Mouse (Mus musculus) CH12.LX (cell line): ENCODE data around the gene Cdk2. TPM values are rescaled to one million over a fixed set of nuclear protein-coding genes. Genes with fewer than 3 reads are reported as not detected.

Experiments used
- DNase-seq: peaks from one replicate; pipeline ENCODE4 v3.0.0-alpha.2; 2013; ENCODE audit errors: extremely low read depth
- H3K27ac ChIP-seq: 2 replicates; pipeline ENCODE4 v1.5.1; 2012; ENCODE audit warnings: low read depth, mild to moderate bottlenecking, control low read depth, moderate library complexity; ENCODE audit not compliant: insufficient read depth
- H3K27me3 ChIP-seq: replicated peaks from 2 replicates; pipeline ENCODE3; 2012; ENCODE audit warnings: inconsistent platforms
- H3K36me3 ChIP-seq, 2 experiments: replicated peaks in 1 of 2; 2 replicates each; pipeline versions ENCODE3 to v1.6.1; 2012; ENCODE audit warnings: inconsistent platforms in 1 of 2, low read length in 1 of 2, mild to moderate bottlenecking in 1 of 2, mixed read lengths in 1 of 2, moderate library complexity in 1 of 2; ENCODE audit not compliant: control insufficient read depth in 1 of 2, insufficient read depth in 1 of 2
- H3K4me1 ChIP-seq, 2 experiments: 2 replicates each; pipeline ENCODE4 v1.6.1; 2012; ENCODE audit warnings: inconsistent platforms in 1 of 2, moderate library complexity in 1 of 2; ENCODE audit not compliant: insufficient read depth in 2 of 2, control insufficient read depth in 1 of 2
- H3K4me2 ChIP-seq: 2 replicates; pipeline ENCODE4 v1.6.1; 2012; ENCODE audit warnings: low read depth, mild to moderate bottlenecking, control low read depth; ENCODE audit not compliant: poor library complexity, insufficient read depth, severe bottlenecking
- H3K4me3 ChIP-seq, 3 experiments: fragments of 150-350 bp in 1 of 3; sonication (generic) in 1 of 3; replicated peaks in 1 of 3; 2 replicates each; pipeline versions ENCODE3 to v1.5.1; 2011 to 2012; ENCODE audit warnings: low read depth in 2 of 3, low read length in 2 of 3, mild to moderate bottlenecking in 2 of 3, moderate library complexity in 2 of 3, control low read depth in 1 of 3, improper control_type of control experiment in 1 of 3, inconsistent platforms in 1 of 3, mixed read lengths in 1 of 3; ENCODE audit not compliant: poor library complexity in 1 of 3
- H3K79me2 ChIP-seq: replicated peaks from 2 replicates; pipeline ENCODE4 v1.6.1; 2012; ENCODE audit warnings: mild to moderate bottlenecking, moderate library complexity; ENCODE audit not compliant: control insufficient read depth, poor library complexity, insufficient read depth, severe bottlenecking; ENCODE audit errors: extremely low read depth
- H3K9ac ChIP-seq: 2 replicates; pipeline ENCODE4 v1.6.1; 2012; ENCODE audit warnings: low read depth, mild to moderate bottlenecking, control low read depth, moderate library complexity; ENCODE audit not compliant: insufficient read depth
- H3K9me3 ChIP-seq: replicated peaks from 2 replicates; pipeline ENCODE3; 2012; ENCODE audit warnings: low read length, inconsistent platforms, mixed read lengths
- CTCF ChIP-seq, 2 experiments: IDR thresholded peaks in 1 of 2; conservative IDR thresholded peaks in 1 of 2; 2 replicates each; pipeline ENCODE4 v1.5.1; 2011 to 2012; ENCODE audit warnings: low read depth in 2 of 2, low read length in 2 of 2, improper control_type of control experiment in 1 of 2, inconsistent platforms in 1 of 2, mild to moderate bottlenecking in 1 of 2, moderate library complexity in 1 of 2
- EP300 ChIP-seq: IDR thresholded peaks from 2 replicates; pipeline ENCODE4 v1.6.1; 2011; ENCODE audit warnings: low read length, improper control_type of control experiment
- ETS1 ChIP-seq: conservative IDR thresholded peaks from 2 replicates; pipeline ENCODE4 v1.6.1; 2012; ENCODE audit warnings: low read depth, mild to moderate bottlenecking, inconsistent platforms, low read length, improper control_type of control experiment, moderate library complexity
- JUND ChIP-seq: conservative IDR thresholded peaks from 2 replicates; pipeline ENCODE4 v1.6.1; 2011; ENCODE audit warnings: low read depth, low read length, improper control_type of control experiment
- MXI1 ChIP-seq: IDR thresholded peaks from 2 replicates; pipeline ENCODE4 v1.6.1; 2011; ENCODE audit warnings: mild to moderate bottlenecking, low read depth, low read length, improper control_type of control experiment
- MYC ChIP-seq: IDR thresholded peaks from 2 replicates; pipeline ENCODE4 v1.6.1; 2011; ENCODE audit warnings: low read depth, mild to moderate bottlenecking, improper control_type of control experiment, low read length
- NELFE ChIP-seq: IDR thresholded peaks from 2 replicates; pipeline ENCODE4 v1.6.1; 2011; ENCODE audit warnings: low read depth, low read length, improper control_type of control experiment
- RAD21 ChIP-seq: IDR thresholded peaks from 2 replicates; pipeline ENCODE4 v1.6.1; 2011; ENCODE audit warnings: low read depth, mild to moderate bottlenecking, low read length, improper control_type of control experiment, moderate library complexity
- SMC3 ChIP-seq: IDR thresholded peaks from 2 replicates; pipeline ENCODE4 v1.6.1; 2011; ENCODE audit warnings: low read depth, low read length, improper control_type of control experiment
- ZC3H11A ChIP-seq: IDR thresholded peaks from 2 replicates; pipeline ENCODE4 v1.6.1; 2012; ENCODE audit warnings: low read depth, mild to moderate bottlenecking, inconsistent platforms, low read length, improper control_type of control experiment
- ZNF384 ChIP-seq: IDR thresholded peaks from 2 replicates; pipeline ENCODE4 v1.6.1; 2012; ENCODE audit warnings: low read depth, low read length, improper control_type of control experiment, inconsistent platforms
- dilution Hi-C: fragments of 300-500 bp; cut with MboI; formaldehyde crosslinking; loops from 2 replicates; pipeline ENCODE4 v1.14.3; 2020; ENCODE audit warnings: low sequenced_read_pairs; ENCODE audit not compliant: extremely low pct_unique_long_range_greater_than_20kb, extremely low pct_ligation_motif_present
- in situ Hi-C: fragments of 300-500 bp; cut with MboI; formaldehyde crosslinking; loops from 3 replicates; pipeline ENCODE4 v1.14.3; 2019; ENCODE audit warnings: low sequenced_read_pairs, low pct_ligation_motif_present, low pct_unique_long_range_greater_than_20kb, mixed read lengths
- polyA plus RNA-seq: library from polyadenylated mRNA; unstranded; fragments of >175 nt; gene quantifications from 2 replicates; pipeline ENCODE4 v1.2.1, GENCODE M21; 2012; ENCODE audit warnings: low read depth; ENCODE audit not compliant: insufficient read length
- total RNA-seq, 2 experiments: library from RNA; depleted of rRNA; stranded (reverse); fragments of 300-350 nt in 1 of 2; fragments of >200 nt in 1 of 2; gene quantifications; 2 replicates each; pipeline ENCODE4 v1.2.3; 2012 to 2014

Cdk2 gene
- total and polyA plus RNA-seq, 3 experiments, result 38.9 to 89.2 (median 79.3) TPM

DNA sequence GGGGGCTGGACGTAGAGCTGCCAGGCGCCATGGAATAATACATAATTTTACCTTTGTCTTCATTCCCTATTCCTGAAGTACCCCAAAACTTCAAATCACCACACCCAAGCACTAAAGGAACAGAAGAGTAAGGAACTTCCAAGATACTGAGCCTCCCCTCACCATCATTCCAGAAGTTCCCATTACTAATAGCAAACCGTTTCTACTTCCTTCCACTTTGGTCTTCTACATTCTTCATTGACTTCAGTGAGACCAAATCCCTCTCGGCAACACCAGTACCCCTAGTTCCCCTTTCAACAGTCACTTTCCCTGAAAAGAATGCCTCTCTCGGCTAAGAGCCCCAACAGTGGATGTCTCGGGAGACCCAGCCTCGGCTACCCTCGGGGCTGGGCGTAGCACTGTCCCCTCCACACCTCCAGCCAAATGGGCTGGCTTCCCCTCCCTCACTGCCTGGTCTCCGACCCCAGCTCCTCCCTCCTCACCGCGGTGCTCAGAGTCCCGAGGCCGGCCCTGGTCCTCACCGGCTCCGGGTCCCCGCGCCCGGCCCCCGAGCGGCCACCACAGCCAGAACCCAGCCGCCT is 9.3 kb downstream of the Cdk2 start:
- H3K36me3 ChIP-seq, result peaks cover 22 to 38% of the 10 kb centered on the region in 2 experiments
- peak overlapping the region; percentile 67 to 95 (median 87) for H3K4me3 ChIP-seq
- H3K4me1 ChIP-seq, result peaks cover 0 to 33% of the 10 kb centered on the region in 2 experiments; a peak in 2 of 4 replicates
- 0 out of 2 replicates have a peak, but pooled peaks have one; percentile 6 for TF ChIP-seq MXI1
- 0 out of 2 replicates have a peak, but pooled peaks have one; percentile 11 for TF ChIP-seq EP300
- no peak for TF ChIP-seq MYC
- peak overlapping the region; percentile 89 for H3K4me2 ChIP-seq
- no peaks in the 10 kb centered on the region for H3K9me3 ChIP-seq
- in situ Hi-C loops, result no loop called here
- dilution Hi-C loops, result no loop called here
- H3K27me3 ChIP-seq, result no peaks in the 10 kb centered on the region
- H3K79me2 ChIP-seq, result peaks cover 9% of the 10 kb centered on the region
- peak overlapping the region; percentile 95 for H3K9ac ChIP-seq
- H3K27ac ChIP-seq, result peak overlapping the region; percentile 87
- no peak for DNase-seq

DNA sequence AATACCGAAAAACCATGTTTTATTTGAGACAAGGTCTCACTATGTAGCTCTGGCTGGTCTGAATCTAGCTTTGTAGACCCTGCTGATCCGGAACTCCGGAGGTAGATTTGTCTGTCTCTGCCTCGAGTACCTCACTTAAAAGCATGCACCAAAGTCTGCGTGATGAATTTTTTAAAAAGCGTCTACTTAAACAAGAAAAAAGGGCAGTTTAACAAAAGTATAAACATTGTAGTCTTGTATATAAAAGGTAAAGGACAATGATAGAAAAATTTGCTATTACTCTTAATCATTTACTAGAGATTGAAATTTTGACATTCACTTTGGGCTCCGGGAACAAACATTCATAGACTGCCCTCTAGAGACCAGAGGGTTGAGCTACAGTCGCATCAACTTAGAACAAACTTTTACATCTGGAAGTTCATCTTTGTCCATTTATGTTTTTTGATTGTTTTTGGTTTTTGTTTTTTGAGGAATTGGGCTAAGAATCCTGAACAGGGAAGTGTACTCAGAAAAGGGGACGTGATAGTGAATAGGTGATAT is 30.3 kb downstream of the Cdk2 start:
- dilution Hi-C loops (no loop called here), in situ Hi-C loops (loop anchor here (5.0 kb wide), 1 partner anchor 47 kb away; the partner anchor contains the start of gene Rps26)
- TF ChIP-seq JUND, result 0 out of 2 replicates have a peak, but pooled peaks have one; percentile 18
- no peak for TF ChIP-seq ETS1
- TF ChIP-seq NELFE, result no peak
- TF ChIP-seq SMC3, result peak; percentile 77
- TF ChIP-seq RAD21, result peak; percentile 96
- peak; percentile 30; the same call in 1 of the 2 replicates for TF ChIP-seq ZC3H11A
- TF ChIP-seq ZNF384, result peak; percentile 16; the same call in 1 of the 2 replicates
- peak; percentile 46 to 91; a peak in 3 of 4 replicates for TF ChIP-seq CTCF (conservative IDR thresholded peaks at IDR 0.05 in 1 of 2, IDR thresholded peaks at IDR 0.05 in 1 of 2; ENCODE audit: low read depth in 2 of 2, low read length in 2 of 2)
- Histone ChIP-seq H3K9me3 (no peaks in the 10 kb centered on the region), H3K36me3 (peaks cover 9 to 20% of the 10 kb centered on the region in 2 experiments), H3K4me3 (peak overlapping the region; percentile 46 to 77 (median 58)), H3K9ac (peak overlapping the region; percentile 51; the same call in 1 of the 2 replicates), H3K27ac (peak overlapping the region; percentile 63; the same call in 1 of the 2 replicates), H3K27me3 (peaks cover 3% of the 10 kb centered on the region), H3K4me2 (peak overlapping the region; percentile 89), H3K79me2 (no peaks in the 10 kb centered on the region), H3K4me1 (peaks cover 16 to 38% of the 10 kb centered on the region in 2 experiments)
- peak; percentile 47 for DNase-seq
